Mouse (Mus musculus) heart, embryonic 14.5 days (tissue): ENCODE measurements around the gene Gm28729. TPM values are rescaled to one million over a fixed set of nuclear protein-coding genes. Genes with fewer than 3 reads are reported as not detected.
"Not testable (repeated sequence)": the region's sequence is repeated elsewhere in the genome, so short reads cannot be mapped to it uniquely, and the experiment has no call there.

ENCODE experiments used
- ATAC-seq: fragments of 200-750 bp; cut with Nextera tagmentation; 2 replicates; pipeline ENCODE4 v1.8.0; 2017; ENCODE audit warnings: low read depth, moderate TSS enrichment; ENCODE audit not compliant: insufficient number of reproducible peaks, insufficient read depth, low FRiP score
- H3K27ac ChIP-seq, 2 experiments: fragments of 200-500 bp in 1 of 2; fragments of 300-500 bp in 1 of 2; sonication (generic) in 1 of 2; replicated peaks in 1 of 2; 2 replicates each; pipeline ENCODE4 v1.5.1; 2012 to 2014; ENCODE audit warnings: low read depth in 2 of 2, low read length in 2 of 2, control low read depth in 1 of 2, mild to moderate bottlenecking in 1 of 2, mixed read lengths in 1 of 2; ENCODE audit not compliant: control insufficient read depth in 1 of 2, insufficient read depth in 1 of 2
- H3K27me3 ChIP-seq: fragments of 300-500 bp; sonication (generic); 2 replicates; pipeline ENCODE4 v1.6.1; 2014; ENCODE audit warnings: mild to moderate bottlenecking, low read length, control low read depth; ENCODE audit not compliant: control insufficient read depth, insufficient read depth
- H3K36me3 ChIP-seq: fragments of 300-500 bp; sonication (generic); 2 replicates; pipeline ENCODE4 v1.6.1; 2014; ENCODE audit warnings: mild to moderate bottlenecking, control low read depth, low read length, mixed read lengths; ENCODE audit not compliant: control insufficient read depth, insufficient read depth
- H3K4me1 ChIP-seq, 2 experiments: fragments of 200-500 bp in 1 of 2; fragments of 300-500 bp in 1 of 2; sonication (generic) in 1 of 2; 2 replicates each; pipeline ENCODE4 v1.6.1; 2012 to 2014; ENCODE audit warnings: low read length in 2 of 2, control low read depth in 1 of 2, mixed read lengths in 1 of 2; ENCODE audit not compliant: control insufficient read depth in 2 of 2, insufficient read depth in 2 of 2
- H3K4me2 ChIP-seq: fragments of 300-500 bp; sonication (generic); 2 replicates; pipeline ENCODE4 v1.6.1; 2014; ENCODE audit warnings: mild to moderate bottlenecking, low read length
- H3K4me3 ChIP-seq, 2 experiments: fragments of 200-500 bp in 1 of 2; fragments of 300-500 bp in 1 of 2; sonication (generic) in 1 of 2; 2 replicates each; pipeline ENCODE4 v1.5.1; 2012 to 2014; ENCODE audit warnings: low read length in 2 of 2, mild to moderate bottlenecking in 2 of 2, control low read depth in 1 of 2, low read depth in 1 of 2, moderate library complexity in 1 of 2; ENCODE audit not compliant: control insufficient read depth in 1 of 2, insufficient read depth in 1 of 2
- H3K9ac ChIP-seq: fragments of 300-500 bp; sonication (generic); 2 replicates; pipeline ENCODE4 v1.6.1; 2014; ENCODE audit warnings: mild to moderate bottlenecking, low read length
- H3K9me3 ChIP-seq: fragments of 300-500 bp; sonication (generic); 2 replicates; pipeline ENCODE4 v1.6.1; 2016; ENCODE audit warnings: low read length, control low read depth; ENCODE audit not compliant: control insufficient read depth
- WGBS: fragments of 180-500 bp; shearing (Covaris S2); extraction: QIAGEN DNeasy Blood & Tissue Kit; methylation state at CpG from one replicate; pipeline ENCODE4 v1.1.7; 2014; 5-methylcytosine and 5-hydroxymethylcytosine counted together
- polyA plus RNA-seq: library from polyadenylated mRNA; unstranded; fragments of >200 nt; fragmentation: Nextera tagmentation; extraction: Ambion mirVana; gene quantifications from 2 replicates; pipeline ENCODE4 v1.2.1, GENCODE M21; 2014

Gm28729 gene
- polyA plus RNA-seq, 1 experiment from 2014 or later: not detected

DNA sequence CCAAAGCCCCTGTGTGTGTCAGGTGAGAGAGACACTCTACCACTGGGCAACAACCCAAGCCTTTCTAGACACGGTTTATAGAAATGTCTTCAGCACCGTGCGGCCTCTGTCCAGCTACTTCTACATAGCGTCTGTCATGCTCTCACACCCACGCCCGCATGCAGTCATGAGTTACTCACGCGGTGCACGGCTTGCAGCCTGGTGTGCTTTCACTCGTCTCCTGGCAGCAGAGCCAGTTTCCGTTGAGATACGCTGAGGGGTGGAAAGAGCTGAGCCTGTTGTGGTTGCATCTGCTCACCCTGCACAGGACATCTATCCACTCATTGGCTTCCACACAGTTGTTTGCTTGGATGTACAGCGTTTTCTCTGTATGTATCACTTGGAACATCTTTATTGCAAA, 20.3 kb upstream of the Gm28729 start:
- 82% methylated on average over 13 of the region's 13 CpGs for WGBS
- H3K4me1 ChIP-seq: 0 out of 4 replicates have a peak, but pooled peaks cover 0 to 2% of the 10 kb centered on the region in 2 experiments
- H3K4me2 ChIP-seq: no peak overlapping the region
- peaks cover 51% of the 10 kb centered on the region for H3K36me3 ChIP-seq
- no peak overlapping the region for H3K9ac ChIP-seq
- no peaks in the 10 kb centered on the region for H3K27me3 ChIP-seq
- H3K27ac ChIP-seq: no peak overlapping the region
- ATAC-seq: no peak
- H3K9me3 ChIP-seq: no peaks in the 10 kb centered on the region
- H3K4me3 ChIP-seq: no peak overlapping the region

DNA sequence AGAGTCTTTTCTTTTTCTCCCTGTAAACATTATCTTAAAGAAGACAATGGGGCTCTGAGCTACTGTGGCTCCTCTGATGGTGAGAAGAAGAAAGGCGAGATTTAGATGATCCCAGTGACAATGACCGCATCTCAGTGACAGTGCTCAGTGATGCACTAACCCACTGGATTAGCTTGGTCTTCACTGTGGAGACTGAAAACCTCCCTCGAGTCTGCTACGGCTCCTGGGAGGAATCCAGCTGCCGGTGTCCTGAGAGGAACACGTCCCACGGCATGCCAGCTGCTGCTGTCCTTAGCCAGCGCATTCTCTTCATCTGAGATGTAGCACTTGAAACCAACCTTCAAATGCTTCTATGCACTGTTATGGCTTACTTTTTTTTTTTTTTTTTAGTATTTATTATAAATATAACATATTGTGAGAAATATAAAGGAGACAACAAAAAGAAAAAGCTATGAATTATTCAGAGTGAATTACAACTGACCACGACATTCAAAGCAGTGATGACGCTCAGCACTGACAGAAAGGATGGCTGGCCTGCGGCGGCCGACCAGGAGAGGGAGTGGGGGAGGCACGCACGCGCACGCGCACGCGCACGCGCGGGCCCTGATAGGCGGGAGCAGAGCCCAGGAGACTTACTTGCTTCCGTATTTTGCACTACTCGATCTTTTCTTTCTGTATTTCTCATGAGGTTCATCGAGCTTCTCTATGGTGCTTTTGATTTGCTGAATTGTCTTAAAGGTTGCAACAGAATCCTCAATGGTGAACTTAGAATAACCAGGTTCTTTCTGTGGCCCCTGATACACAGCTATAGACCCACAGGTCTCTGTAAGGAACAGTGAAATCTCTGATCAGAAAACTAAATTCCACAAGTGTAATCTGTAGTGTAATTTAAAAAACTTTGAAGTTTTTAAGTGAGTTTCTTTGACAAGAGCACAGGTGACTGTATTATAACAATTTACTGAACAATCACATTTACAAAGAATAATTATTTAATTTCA, 18.9 kb upstream of the Gm28729 start:
- 30% methylated on average over 27 of the region's 27 CpGs for WGBS
- peak overlapping the region; percentile 61 for H3K4me2 ChIP-seq
- H3K27ac ChIP-seq: 0 out of 4 replicates have a peak overlapping the region, but pooled peaks of 1 of the 2 experiments have one; percentile 19
- peaks cover under 1 to 2% of the 10 kb centered on the region in 2 experiments; a peak in 1 of 4 replicates for H3K4me1 ChIP-seq
- no peaks in the 10 kb centered on the region for H3K27me3 ChIP-seq
- no peaks in the 10 kb centered on the region for H3K9me3 ChIP-seq
- H3K36me3 ChIP-seq: peaks cover 51% of the 10 kb centered on the region
- peak overlapping the region; percentile 62; the same call in 1 of the 2 replicates for H3K9ac ChIP-seq
- peak overlapping the region; percentile 20 to 34; a peak in 3 of 4 replicates for H3K4me3 ChIP-seq
- no peak for ATAC-seq

DNA sequence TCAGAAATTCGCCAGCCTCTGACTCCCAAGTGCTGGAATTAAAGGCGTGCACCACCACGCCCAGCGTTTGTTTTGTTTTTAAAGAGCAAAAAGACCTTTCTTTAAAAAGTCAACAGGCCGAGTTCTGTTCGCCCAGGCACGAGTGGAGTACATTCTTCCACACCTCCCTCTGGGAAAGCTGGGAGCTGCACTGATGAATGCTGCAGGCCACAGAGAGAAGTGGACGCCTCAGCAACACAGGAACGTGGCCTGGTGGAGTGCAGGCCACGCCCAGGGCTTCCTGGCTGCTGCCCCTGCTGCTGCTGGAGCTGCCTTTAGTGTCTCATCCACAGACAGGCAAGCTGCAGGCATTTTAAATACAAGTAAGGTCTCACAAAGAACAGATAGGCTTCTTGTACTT, 13.9 kb upstream of the Gm28729 start:
- no peak overlapping the region for H3K4me2 ChIP-seq
- WGBS: 52% methylated on average over 10 of the region's 10 CpGs
- no peak for ATAC-seq
- no peaks in the 10 kb centered on the region for H3K27me3 ChIP-seq
- no peaks in the 10 kb centered on the region for H3K9me3 ChIP-seq
- H3K27ac ChIP-seq: no peak overlapping the region
- H3K4me3 ChIP-seq: no peak overlapping the region
- H3K36me3 ChIP-seq: peaks cover 22% of the 10 kb centered on the region
- H3K9ac ChIP-seq: no peak overlapping the region
- H3K4me1 ChIP-seq: peaks cover 6 to 14% of the 10 kb centered on the region in 2 experiments; a peak in 2 of 4 replicates

DNA sequence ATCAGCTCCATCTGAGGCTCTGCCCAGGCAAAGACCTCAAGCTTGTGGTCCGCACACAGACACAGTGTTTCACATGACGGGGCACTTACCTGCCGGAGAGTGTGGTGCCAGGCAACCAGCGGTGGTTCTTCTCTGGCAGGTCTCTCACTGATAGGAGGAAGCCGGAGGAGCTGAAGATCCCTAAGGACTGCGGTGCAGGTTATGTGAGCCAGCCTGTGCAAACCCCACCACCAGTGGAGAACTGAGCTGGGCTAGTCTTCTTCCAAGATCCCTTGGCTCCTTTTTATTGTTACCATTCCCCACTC, 12.5 kb upstream of the Gm28729 start:
- H3K4me1 ChIP-seq: peaks cover 6 to 12% of the 10 kb centered on the region in 2 experiments; a peak in 2 of 4 replicates
- H3K9me3 ChIP-seq: no peaks in the 10 kb centered on the region
- H3K4me2 ChIP-seq: peak overlapping the region; percentile 83
- no peak overlapping the region for H3K4me3 ChIP-seq
- no peak overlapping the region for H3K9ac ChIP-seq
- H3K27ac ChIP-seq: peak overlapping the region in 1 of 2 experiments; percentile 72; a peak in 1 of 4 replicates
- no peak for ATAC-seq
- H3K27me3 ChIP-seq: no peaks in the 10 kb centered on the region
- WGBS: 91% methylated on average over 6 of the region's 6 CpGs
- peaks cover 14% of the 10 kb centered on the region for H3K36me3 ChIP-seq

DNA sequence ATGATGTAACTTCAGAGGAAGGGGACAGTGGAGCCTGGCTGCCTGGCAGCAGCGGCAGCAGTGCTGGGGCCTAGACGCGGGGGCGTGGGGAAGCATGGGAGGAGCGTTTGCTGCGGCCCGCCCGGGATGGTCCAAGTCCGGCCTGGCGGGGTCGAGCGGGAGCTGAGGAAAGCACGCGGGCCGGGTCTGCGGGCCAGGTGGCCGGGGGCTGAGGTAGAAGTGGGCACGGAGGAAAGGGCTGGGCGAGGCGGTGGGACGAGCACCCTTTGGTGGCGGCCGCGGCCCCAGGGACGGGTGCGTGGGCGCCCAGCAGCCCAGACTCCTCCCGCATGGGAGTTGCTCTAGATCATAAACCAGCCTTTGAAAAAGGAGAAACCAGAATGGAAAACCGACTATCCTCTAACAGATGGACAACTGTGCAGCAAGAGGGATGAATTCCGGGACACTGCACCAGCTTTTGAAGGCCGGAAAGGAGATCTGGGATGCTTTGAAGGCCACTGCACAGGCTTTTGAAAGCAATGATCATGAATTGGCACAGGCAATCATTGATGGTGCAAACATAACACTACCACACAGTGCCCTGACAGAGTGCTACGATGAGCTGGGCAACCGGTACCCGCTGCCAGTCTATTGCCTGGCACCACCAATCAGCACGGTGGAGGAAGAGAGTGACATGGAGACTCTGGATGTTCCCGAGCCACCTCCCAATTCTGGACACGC, 12.0 kb upstream of the Gm28729 start:
- peak overlapping the region; percentile 83 for H3K4me2 ChIP-seq
- H3K9me3 ChIP-seq: no peaks in the 10 kb centered on the region
- H3K27ac ChIP-seq: peak overlapping the region; percentile 59 to 72
- H3K27me3 ChIP-seq: no peaks in the 10 kb centered on the region
- WGBS: 26% methylated on average over 37 of the region's 37 CpGs
- peak; percentile 82 for ATAC-seq
- H3K9ac ChIP-seq: peak overlapping the region; percentile 78
- peak overlapping the region; percentile 50 to 56 for H3K4me3 ChIP-seq
- peaks cover 9% of the 10 kb centered on the region for H3K36me3 ChIP-seq
- peaks cover 6 to 12% of the 10 kb centered on the region in 2 experiments; a peak in 2 of 4 replicates for H3K4me1 ChIP-seq

DNA sequence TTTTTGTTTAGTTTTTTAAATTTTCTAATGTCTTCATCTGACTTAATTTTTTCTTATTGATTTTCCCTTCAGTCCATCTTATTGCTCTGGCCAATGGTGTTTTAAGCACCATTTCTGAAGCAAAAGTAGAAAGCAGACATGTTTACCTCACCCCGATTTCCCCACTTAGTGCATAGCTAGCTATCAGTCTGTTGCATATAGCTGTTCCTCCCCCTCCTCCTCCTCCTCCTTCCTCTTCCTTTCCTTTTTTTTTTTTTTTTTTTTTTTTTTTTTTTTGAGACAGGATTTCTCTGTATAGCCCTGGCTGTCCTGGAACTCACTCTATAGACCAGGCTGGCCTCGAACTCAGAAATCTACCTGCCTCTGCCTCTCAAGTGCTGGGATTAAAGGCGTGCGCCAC, 11.0 kb upstream of the Gm28729 start:
- not testable (repeated sequence) for H3K36me3 ChIP-seq, H3K9me3 ChIP-seq, ATAC-seq, H3K27me3 ChIP-seq, H3K4me2 ChIP-seq, H3K9ac ChIP-seq, H3K27ac ChIP-seq, H3K4me3 ChIP-seq
- WGBS: 68% methylated on average over 4 of the region's 4 CpGs
- H3K4me1 ChIP-seq: peaks cover 6 to 12% of the 10 kb centered on the region in 2 experiments; a peak in 2 of 4 replicates

DNA sequence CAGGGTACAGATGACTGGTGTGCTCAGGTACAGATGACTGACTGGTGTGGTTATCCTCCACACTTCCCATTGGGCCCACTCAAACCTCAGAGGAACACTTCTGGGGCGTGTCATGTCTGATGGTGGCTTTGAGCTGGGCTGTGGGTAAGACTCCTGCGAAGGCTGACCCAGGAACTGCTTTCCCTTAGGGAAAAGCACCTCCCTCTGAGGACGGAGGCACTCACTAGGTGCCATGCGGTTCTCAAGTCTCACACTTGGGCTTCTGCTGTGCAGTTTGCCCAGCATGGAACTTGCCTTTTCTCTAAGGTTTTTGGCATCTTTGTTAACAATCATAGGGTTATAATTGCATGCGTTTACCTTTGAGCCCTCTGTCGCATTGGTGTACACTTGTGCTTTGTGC, 10.4 kb upstream of the Gm28729 start:
- 85% methylated on average over 6 of the region's 6 CpGs for WGBS

More for the DNA sequence above, 10.4 kb upstream of the Gm28729 start:
- Histone ChIP-seq H3K4me3 (no peak overlapping the region), H3K4me2 (no peak overlapping the region), H3K9ac (no peak overlapping the region), H3K4me1 (peaks cover 6 to 12% of the 10 kb centered on the region in 2 experiments), H3K27ac (no peak overlapping the region), H3K27me3 (no peaks in the 10 kb centered on the region), H3K9me3 (no peaks in the 10 kb centered on the region), H3K36me3 (no peaks in the 10 kb centered on the region)
- no peak for ATAC-seq
